Mouse (Mus musculus): Measurements from ENCODE around the gene Serpina3b.
"Not testable (repeated sequence)": the region's sequence is repeated elsewhere in the genome, so short reads cannot be mapped to it uniquely, and the experiment has no call there.

Serpina3b gene

GRCm38 (mm10) chr12:104127696-104128095 lies at the start of gene Serpina3b:
Gene Serpina3b (plus strand): TSS chr12:104127996.
- DNase-seq = no peak

- no peak for DNase-seq
These were observed 37.7 kb upstream of the Serpina3b start for GRCm38 (mm10) chr12:104090119-104090518.

- DNase-seq = no peak
These were observed 36.5 kb upstream of the Serpina3b start for GRCm38 (mm10) chr12:104091303-104091702.

GRCm38 (mm10) chr12:104100768-104101167 lies 27.0 kb upstream of the Serpina3b start, which contains the start of gene Serpina5:
Gene Serpina5 (plus strand): TSS chr12:104101113.
- no peak for DNase-seq

- no peak for DNase-seq
These were observed 21.9 kb upstream of the Serpina3b start for GRCm38 (mm10) chr12:104105847-104106246.

GRCm38 (mm10) chr12:104106919-104107318 lies 20.9 kb upstream of the Serpina3b start:
- DNase-seq = no peak

- no peak for DNase-seq
These were observed 19.3 kb upstream of the Serpina3b start for GRCm38 (mm10) chr12:104108507-104108906.

- DNase-seq = not testable (repeated sequence)
These were observed 15.5 kb upstream of the Serpina3b start, which contains the start of gene Serpina3a for GRCm38 (mm10) chr12:104112333-104112732. Gene Serpina3a (plus strand): TSS chr12:104112724.

GRCm38 (mm10) chr12:104114921-104115579 lies 12.7 kb upstream of the Serpina3b start:
- peak; percentile 16 to 35 for DNase-seq

GRCm38 (mm10) chr12:104123097-104123496 lies 4.7 kb upstream of the Serpina3b start:
- no peak for DNase-seq

GRCm38 (mm10) chr12:104123996-104124395 lies 3.8 kb upstream of the Serpina3b start:
- DNase-seq = no peak

- DNase-seq = no peak
These were observed 2.7 kb upstream of the Serpina3b start for GRCm38 (mm10) chr12:104125021-104125560.

- DNase-seq = no peak
These were observed 3.2 kb downstream of the Serpina3b start for GRCm38 (mm10) chr12:104131041-104131440.

- DNase-seq = no peak
These were observed 10.4 kb downstream of the Serpina3b start for GRCm38 (mm10) chr12:104138216-104138615.

GRCm38 (mm10) chr12:104140543-104141103 lies 12.8 kb downstream of the Serpina3b start:
- DNase-seq = no peak

- no peak for DNase-seq
These were observed 13.7 kb downstream of the Serpina3b start for GRCm38 (mm10) chr12:104141506-104141905.

- DNase-seq = no peak
These were observed 14.6 kb downstream of the Serpina3b start for GRCm38 (mm10) chr12:104142427-104142826.

GRCm38 (mm10) chr12:104143286-104143685 lies 15.5 kb downstream of the Serpina3b start:
- no peak for DNase-seq

- DNase-seq = no peak
These were observed 17.8 kb downstream of the Serpina3b start for GRCm38 (mm10) chr12:104145571-104145970.

GRCm38 (mm10) chr12:104151989-104152388 lies 24.2 kb downstream of the Serpina3b start:
- DNase-seq = no peak

GRCm38 (mm10) chr12:104153041-104153645 lies 25.3 kb downstream of the Serpina3b start:
- no peak for DNase-seq

GRCm38 (mm10) chr12:104153656-104154055 lies 25.9 kb downstream of the Serpina3b start, which contains the start of gene Serpina3c:
Gene Serpina3c (minus strand): TSS chr12:104153870.
- DNase-seq = no peak

GRCm38 (mm10) chr12:104174747-104175146 lies 47.0 kb downstream of the Serpina3b start:
- peak; percentile 16 to 46 for DNase-seq

GRCm38 (mm10) chr12:104175636-104176035 lies 47.8 kb downstream of the Serpina3b start:
- no peak for DNase-seq

All from kidney, postnatal 4 days (tissue).